Mouse (Mus musculus) cerebellum, adult 2 months (tissue): ENCODE measurements around the gene Acot12. TPM values are rescaled to one million over a fixed set of nuclear protein-coding genes. Genes with fewer than 3 reads are reported as not detected.

Experiments
- DNase-seq, 2 experiments: peaks; one replicate each; pipeline ENCODE4 v3.0.0; 2021
- H3K27ac ChIP-seq: fragments of 200-500 bp; 2 replicates; pipeline ENCODE4 v1.5.1; 2012; ENCODE audit warnings: low read length, control low read depth, inconsistent platforms; ENCODE audit not compliant: insufficient read depth
- H3K27me3 ChIP-seq: fragments of 200-500 bp; 2 replicates; pipeline ENCODE4 v1.6.1; 2012; ENCODE audit warnings: inconsistent platforms, mild to moderate bottlenecking, low read length, moderate library complexity; ENCODE audit not compliant: control insufficient read depth, insufficient read depth
- H3K4me1 ChIP-seq: fragments of 200-500 bp; 2 replicates; pipeline ENCODE4 v1.6.1; 2011; ENCODE audit warnings: low read length; ENCODE audit not compliant: control insufficient read depth, insufficient read depth
- H3K4me3 ChIP-seq: fragments of 200-500 bp; replicated peaks from 2 replicates; pipeline ENCODE3; 2011; ENCODE audit warnings: mild to moderate bottlenecking, low read depth, low read length, control low read depth; ENCODE audit not compliant: insufficient read depth
- CTCF ChIP-seq: fragments of 200-500 bp; IDR thresholded peaks from 2 replicates; pipeline ENCODE4 v1.5.1; 2011; ENCODE audit warnings: low read depth, mild to moderate bottlenecking, control low read depth, low read length, moderate library complexity, borderline replicate concordance; ENCODE audit not compliant: insufficient read depth
- POLR2A ChIP-seq: fragments of 200-500 bp; IDR thresholded peaks from 2 replicates; pipeline ENCODE4 v1.6.1; 2011; ENCODE audit warnings: low read length, control low read depth, borderline replicate concordance; ENCODE audit not compliant: insufficient read depth
- WGBS: fragments of 180-500 bp; shearing (Covaris S2); methylation state at CpG from one replicate; pipeline ENCODE4 v1.1.7; 2018; 5-methylcytosine and 5-hydroxymethylcytosine counted together
- polyA plus RNA-seq: library from polyadenylated mRNA; depleted of rRNA; stranded (reverse); fragments of >200 nt; gene quantifications from 2 replicates; pipeline ENCODE4 v1.2.3, GENCODE M21; 2012

Acot12 gene
- polyA plus RNA-seq, 1 experiment: 0.18 TPM

DNA sequence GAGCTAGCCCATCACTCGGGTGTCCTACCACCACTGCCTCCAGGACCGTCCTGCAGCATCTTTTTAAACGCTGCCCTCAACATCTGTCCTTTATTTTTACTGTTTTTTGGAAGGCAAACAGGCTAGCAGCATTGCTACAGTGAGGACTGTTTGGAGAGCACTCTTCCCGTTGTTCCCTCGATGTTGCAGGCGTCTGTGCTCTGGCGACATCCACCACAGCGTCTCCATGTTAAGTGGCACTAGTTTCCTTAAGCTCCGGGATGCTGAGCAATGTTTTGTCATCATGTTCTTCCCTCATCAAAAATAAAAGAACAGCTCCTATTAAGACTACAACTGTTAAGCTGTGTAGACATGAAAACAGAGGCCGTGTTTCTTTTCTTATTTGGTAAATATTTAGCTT is 54.3 kb downstream of the Acot12 start:
- H3K27ac ChIP-seq: no peak overlapping the region
- no peaks in the 10 kb centered on the region for H3K27me3 ChIP-seq
- 93% methylated on average over 10 of the region's 10 CpGs for WGBS
- no peak for DNase-seq
- H3K4me1 ChIP-seq: no peaks in the 10 kb centered on the region
- no peak overlapping the region for H3K4me3 ChIP-seq
- TF ChIP-seq POLR2A: no peak
- TF ChIP-seq CTCF: no peak

DNA sequence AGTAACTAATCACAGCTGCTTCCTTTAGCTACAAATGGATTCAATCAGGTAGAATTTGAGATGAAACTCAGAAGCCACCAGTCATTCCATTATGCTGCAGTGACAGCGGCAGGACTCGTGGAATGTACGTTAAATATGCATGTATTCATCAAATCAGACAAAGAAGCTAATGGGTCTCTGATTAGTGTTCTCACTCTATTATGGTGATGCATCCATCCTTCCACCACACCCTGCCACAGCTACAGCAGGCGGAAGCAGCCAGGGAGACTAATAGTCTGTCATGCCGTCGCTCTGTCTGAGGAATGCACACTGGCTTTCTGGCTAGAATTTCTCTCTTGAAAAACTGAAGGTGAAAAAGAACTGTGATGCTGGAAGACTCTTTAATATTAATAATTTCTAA is 54.7 kb downstream of the Acot12 start:
- no peak for TF ChIP-seq CTCF
- TF ChIP-seq POLR2A: no peak
- H3K27ac ChIP-seq: no peak overlapping the region
- no peaks in the 10 kb centered on the region for H3K27me3 ChIP-seq
- no peak overlapping the region for H3K4me3 ChIP-seq
- 81% methylated on average over 6 of the region's 6 CpGs for WGBS
- H3K4me1 ChIP-seq: no peaks in the 10 kb centered on the region
- DNase-seq: no peak

DNA sequence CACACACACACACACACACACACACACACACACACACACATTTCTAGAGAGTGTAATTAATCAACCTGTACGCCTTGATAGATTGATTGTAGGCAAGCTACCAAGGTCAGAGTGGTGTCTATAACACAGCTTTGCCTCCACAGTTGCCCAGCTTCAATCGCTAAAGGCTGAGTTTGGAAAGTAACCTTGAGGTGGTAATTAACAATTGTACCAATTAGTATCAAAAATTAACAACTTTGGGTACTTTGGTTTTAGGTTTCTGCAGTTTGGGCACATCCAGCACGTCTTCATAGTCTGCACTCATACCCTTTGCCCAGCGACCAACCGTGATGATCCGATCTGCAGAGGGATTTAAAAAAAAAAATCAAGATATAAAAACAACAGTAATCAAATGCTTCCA is 55.6 kb downstream of the Acot12 start:
- TF ChIP-seq POLR2A (no peak), CTCF (no peak)
- H3K4me3 ChIP-seq: no peak overlapping the region
- H3K4me1 ChIP-seq: no peaks in the 10 kb centered on the region
- no peaks in the 10 kb centered on the region for H3K27me3 ChIP-seq
- H3K27ac ChIP-seq: no peak overlapping the region
- no peak for DNase-seq
- WGBS: 95% methylated on average over 6 of the region's 6 CpGs

DNA sequence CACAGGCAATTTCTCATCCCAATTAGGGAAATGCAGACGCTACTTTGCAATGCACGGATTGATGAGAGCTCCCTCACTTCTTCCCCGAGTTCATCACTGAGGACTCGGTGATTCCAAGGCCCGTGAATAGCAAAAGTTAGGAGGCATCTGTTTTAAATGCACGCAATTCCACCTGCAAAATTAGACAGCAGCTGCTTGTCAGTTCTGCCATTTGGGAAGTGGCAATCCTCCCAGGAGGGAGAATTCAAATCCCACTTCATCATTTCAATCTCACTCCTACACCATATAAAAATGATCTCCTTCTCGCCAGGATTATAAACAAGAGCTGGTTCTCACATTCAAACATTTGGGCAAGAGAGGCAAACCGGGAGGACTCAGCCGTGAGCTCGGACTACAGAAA is 56.1 kb downstream of the Acot12 start:
- 95% methylated on average over 10 of the region's 10 CpGs for WGBS
- Histone ChIP-seq H3K27ac (no peak overlapping the region), H3K27me3 (no peaks in the 10 kb centered on the region), H3K4me1 (no peaks in the 10 kb centered on the region), H3K4me3 (no peak overlapping the region)
- DNase-seq: no peak
- TF ChIP-seq POLR2A (no peak), CTCF (no peak)

DNA sequence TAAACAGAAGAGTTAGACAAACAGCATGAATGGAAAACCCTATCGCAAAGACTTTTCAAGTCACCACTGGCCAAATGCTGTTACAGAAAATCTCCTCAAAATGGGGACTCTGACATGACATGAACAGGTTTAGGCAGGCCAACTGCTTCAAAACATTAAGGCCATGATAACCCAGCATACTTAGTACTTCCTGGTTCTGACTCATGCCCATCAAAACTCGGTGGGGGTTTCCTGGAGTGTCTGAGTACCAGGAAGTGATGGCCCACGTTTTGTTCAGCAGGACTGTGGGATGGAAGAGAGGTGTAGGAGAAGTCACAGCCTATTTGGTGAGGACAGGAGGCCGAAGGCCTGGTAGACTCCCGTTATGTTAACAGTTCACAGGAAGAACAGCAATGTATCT is 60.4 kb downstream of the Acot12 start:
- H3K4me1 ChIP-seq: no peaks in the 10 kb centered on the region
- H3K27me3 ChIP-seq: no peaks in the 10 kb centered on the region
- H3K4me3 ChIP-seq: no peak overlapping the region
- no peak overlapping the region for H3K27ac ChIP-seq
- 86% methylated on average over 5 of the region's 5 CpGs for WGBS
- no peak for DNase-seq
- no peak for TF ChIP-seq CTCF
- TF ChIP-seq POLR2A: no peak

DNA sequence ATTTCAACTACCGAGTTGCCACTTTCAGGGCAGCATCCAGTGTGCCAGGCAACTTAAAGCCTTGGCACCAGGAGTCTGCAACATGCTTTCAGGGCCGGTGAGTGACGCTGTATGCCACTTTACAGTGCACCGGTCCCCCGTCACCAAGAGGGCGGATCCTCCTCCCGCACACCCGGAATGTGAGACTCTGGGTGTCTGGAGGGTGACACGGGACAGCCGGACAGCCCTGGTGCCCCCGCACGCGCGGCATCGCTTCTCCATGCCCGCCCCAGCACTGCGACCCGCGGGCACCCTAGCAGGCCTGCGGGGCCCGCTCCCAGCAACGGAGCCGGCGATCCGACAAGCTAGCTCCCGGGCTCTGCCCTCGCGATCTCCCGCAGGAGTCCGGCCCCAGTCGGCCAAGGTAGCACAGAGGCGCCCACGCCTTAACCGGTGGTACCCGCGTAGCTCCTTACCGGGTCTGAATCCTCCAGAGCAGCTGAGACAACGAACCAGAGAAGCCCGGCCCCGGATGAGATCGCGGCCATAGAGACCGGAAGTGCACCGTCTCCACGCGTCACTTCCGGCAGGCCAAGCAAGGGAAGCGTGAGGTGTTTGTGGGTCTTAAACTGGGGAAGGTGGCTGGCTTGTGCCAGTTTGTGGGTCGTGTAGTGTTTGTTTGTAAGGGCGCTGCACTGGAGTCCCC is 66.0 kb downstream of the Acot12 start, which contains the start of gene Zcchc9:
Gene Zcchc9, minus strand, starts transcription at position 551 of the 685 bp plus-strand sequence.
- H3K27ac ChIP-seq: peak within 1 kb of the TSS; percentile 89

DNA sequence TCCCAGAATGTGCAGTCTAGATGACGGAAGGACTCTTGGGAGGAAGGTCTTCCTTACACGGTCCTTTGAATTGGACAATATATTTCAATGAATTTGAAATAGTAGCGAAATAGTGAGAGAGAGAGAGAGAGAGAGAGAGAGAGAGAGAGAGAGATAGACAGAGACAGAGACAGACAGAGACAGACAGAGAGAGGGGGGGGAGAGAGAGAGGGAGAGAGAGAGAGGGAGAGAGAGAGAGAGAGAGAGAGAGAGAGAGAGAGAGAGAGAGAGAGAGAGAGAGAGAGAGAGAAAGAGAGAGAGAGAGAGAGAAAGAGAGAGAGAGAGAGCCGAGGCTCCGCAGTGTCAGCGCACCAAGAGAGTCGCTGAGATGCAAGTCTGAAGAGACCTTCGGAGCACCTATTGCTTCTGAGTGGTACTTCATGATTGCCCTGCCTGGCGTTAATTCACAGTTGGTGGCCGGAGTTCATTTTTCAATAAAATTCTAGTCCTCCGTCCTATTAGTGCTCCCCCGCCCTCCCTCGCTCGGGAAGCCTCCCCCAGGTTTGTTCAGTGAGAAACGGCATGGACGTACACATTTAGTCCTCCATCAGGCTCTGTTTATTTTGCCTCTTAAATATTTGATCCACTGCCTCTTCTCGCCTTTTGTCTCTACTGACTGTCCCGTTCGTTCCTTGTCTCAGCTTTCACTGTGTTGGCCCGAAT is 66.7 kb downstream of the Acot12 start:
- H3K4me3 ChIP-seq: peak overlapping the region; percentile 93
- no peaks in the 10 kb centered on the region for H3K27me3 ChIP-seq
- H3K4me1 ChIP-seq: no peaks in the 10 kb centered on the region
- H3K27ac ChIP-seq: peak overlapping the region; percentile 89
- 18% methylated on average over 20 of the region's 20 CpGs for WGBS
- DNase-seq: peak; percentile 29
- TF ChIP-seq POLR2A (no peak), CTCF (no peak)

More for the DNA sequence above, 66.0 kb downstream of the Acot12 start, which contains the start of gene Zcchc9:
- Histone ChIP-seq H3K27me3 (no peaks in the 10 kb centered on the region), H3K4me1 (no peaks in the 10 kb centered on the region), H3K4me3 (peak within 1 kb of the TSS; percentile 93)
- under 1% methylated on average over 50 of the region's 50 CpGs for WGBS
- TF ChIP-seq CTCF: no peak; the same call in 1 of the 2 replicates
- peak; percentile 97 for TF ChIP-seq POLR2A
- peak; percentile 92 to 94 for DNase-seq

DNA sequence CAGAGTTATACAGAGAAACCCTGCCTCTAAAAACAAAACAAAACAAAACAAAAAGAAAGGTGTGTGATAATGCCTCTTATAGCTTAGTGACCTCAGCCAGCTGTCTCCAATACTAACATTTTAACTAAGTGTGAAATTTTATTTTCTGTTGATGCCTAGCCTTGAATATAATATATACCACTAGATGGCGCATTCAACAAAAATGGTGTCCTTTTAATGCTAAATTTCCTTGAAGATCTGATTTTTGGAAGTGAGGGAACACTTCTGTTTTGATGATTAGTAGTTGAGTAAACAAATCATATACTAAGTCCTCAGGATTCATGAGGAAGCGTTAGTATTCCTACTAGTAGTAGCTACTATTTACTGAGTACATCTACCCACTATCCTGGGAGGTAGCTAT is 68.2 kb downstream of the Acot12 start:
- Histone ChIP-seq H3K4me3 (no peak overlapping the region), H3K4me1 (no peaks in the 10 kb centered on the region), H3K27ac (no peak overlapping the region), H3K27me3 (no peaks in the 10 kb centered on the region)
- WGBS: 41% methylated on average over 2 of the region's 2 CpGs
- peak in 1 of 2 experiments; percentile 13 for DNase-seq
- TF ChIP-seq CTCF (no peak; the same call in 1 of the 2 replicates), POLR2A (no peak)
